Mouse (Mus musculus) midbrain, postnatal 0 days (tissue): ENCODE measurements around the gene Cldn13. TPM values are rescaled to one million over a fixed set of nuclear protein-coding genes. Genes with fewer than 3 reads are reported as not detected.
A peak's percentile ranks its signal among the peaks of the same experiment; 100 is the strongest.

Source experiments
- ATAC-seq: fragments of 200-750 bp; cut with Nextera tagmentation; 2 replicates; pipeline ENCODE4 v1.8.0; 2017; ENCODE audit warnings: moderate number of reproducible peaks, mild to moderate bottlenecking, moderate TSS enrichment, moderate library complexity; ENCODE audit not compliant: low FRiP score
- DNase-seq: peaks from one replicate; pipeline ENCODE4 v3.0.0-alpha.2; 2015; ENCODE audit warnings: low spot score
- H3K27ac ChIP-seq: fragments of 300-500 bp; sonication (generic); 2 replicates; pipeline ENCODE4 v1.5.1; 2014; ENCODE audit warnings: low read depth, mild to moderate bottlenecking, low read length, mixed read lengths
- H3K27me3 ChIP-seq: fragments of 300-500 bp; sonication (generic); 2 replicates; pipeline ENCODE4 v1.6.1; 2014; ENCODE audit warnings: low read length, control low read depth, mixed read lengths; ENCODE audit not compliant: insufficient read depth
- H3K36me3 ChIP-seq: fragments of 300-500 bp; sonication (generic); 2 replicates; pipeline ENCODE4 v1.6.1; 2014; ENCODE audit warnings: low read length, control low read depth, mixed read lengths; ENCODE audit not compliant: insufficient read depth
- H3K4me1 ChIP-seq: fragments of 300-500 bp; sonication (generic); 2 replicates; pipeline ENCODE4 v1.6.1; 2014; ENCODE audit warnings: mild to moderate bottlenecking, control low read depth, antibody characterized with exemption, low read length, mixed read lengths; ENCODE audit not compliant: insufficient read depth
- H3K4me2 ChIP-seq: fragments of 300-500 bp; sonication (generic); 2 replicates; pipeline ENCODE4 v1.6.1; 2014; ENCODE audit warnings: low read depth, mild to moderate bottlenecking, low read length, mixed read lengths; ENCODE audit not compliant: poor library complexity, severe bottlenecking
- H3K4me3 ChIP-seq: fragments of 300-500 bp; sonication (generic); 2 replicates; pipeline ENCODE4 v1.5.1; 2014; ENCODE audit warnings: low read depth, mild to moderate bottlenecking, low read length, moderate library complexity
- H3K9ac ChIP-seq: fragments of 300-500 bp; sonication (generic); replicated peaks from 2 replicates; pipeline ENCODE4 v1.6.1; 2014; ENCODE audit warnings: mild to moderate bottlenecking, low read length, moderate library complexity, mixed read lengths; ENCODE audit not compliant: poor library complexity, severe bottlenecking
- H3K9me3 ChIP-seq: fragments of 300-500 bp; sonication (generic); 2 replicates; pipeline ENCODE4 v1.6.1; 2016; ENCODE audit warnings: low read length, control low read depth
- CTCF ChIP-seq: IDR thresholded peaks from 2 replicates; pipeline ENCODE4 v1.5.1; 2016; ENCODE audit warnings: antibody characterized with exemption, mild to moderate bottlenecking
- WGBS: fragments of 180-500 bp; shearing (Covaris S2); extraction: QIAGEN DNeasy Blood & Tissue Kit; methylation state at CpG from one replicate; pipeline ENCODE4 v1.1.7; 2014; 5-methylcytosine and 5-hydroxymethylcytosine counted together
- polyA plus RNA-seq: library from polyadenylated mRNA; unstranded; fragments of >200 nt; fragmentation: Nextera tagmentation; extraction: Ambion mirVana; gene quantifications from 2 replicates; pipeline ENCODE4 v1.2.1, GENCODE M21; 2015
- total RNA-seq: library from RNA; depleted of rRNA; stranded (reverse); fragments of >200 nt; gene quantifications from 2 replicates; pipeline ENCODE4 v1.2.3, GENCODE M21; 2014

The Cldn13 gene
- total and polyA plus RNA-seq, 2 experiments from 2014 or later: not detected

DNA sequence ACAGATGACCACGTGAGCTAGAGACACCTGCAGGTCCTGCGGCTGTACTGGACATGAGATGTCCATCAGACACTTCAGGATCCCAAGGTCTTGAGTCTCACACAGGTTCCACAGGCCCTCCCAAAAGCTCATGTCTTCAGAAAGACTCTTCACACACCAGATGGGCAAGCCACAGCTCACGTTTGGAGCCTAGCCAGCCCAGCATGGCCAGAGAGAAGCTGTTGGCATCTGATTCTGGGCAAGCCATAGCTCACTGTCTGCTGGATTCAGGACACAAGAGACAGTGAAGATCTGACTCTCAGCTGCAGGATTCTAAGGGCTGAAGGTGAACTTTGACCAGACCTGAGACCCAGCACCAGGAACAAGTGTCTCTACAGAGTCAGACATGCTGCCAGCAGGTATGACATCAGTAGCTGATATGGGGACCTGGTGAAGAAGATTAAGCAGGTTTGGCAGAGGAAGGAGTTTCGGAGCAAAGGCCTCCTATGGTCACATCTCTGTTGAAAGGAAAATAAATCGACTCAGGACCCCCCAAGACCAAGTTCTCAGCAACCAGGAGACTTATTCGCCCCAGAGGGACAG lies 4.9 kb upstream of the Cldn13 start:
- peak; percentile 63 for DNase-seq
- H3K4me3 ChIP-seq: no peak overlapping the region
- H3K27me3 ChIP-seq: no peaks in the 10 kb centered on the region
- H3K9me3 ChIP-seq: no peaks in the 10 kb centered on the region
- 77% methylated on average over 6 of the region's 6 CpGs for WGBS
- no peak for ATAC-seq
- no peaks in the 10 kb centered on the region for H3K36me3 ChIP-seq
- no peak overlapping the region for H3K4me2 ChIP-seq
- H3K27ac ChIP-seq: no peak overlapping the region
- no peaks in the 10 kb centered on the region for H3K4me1 ChIP-seq
- no peak for TF ChIP-seq CTCF
- H3K9ac ChIP-seq: no peak overlapping the region

DNA sequence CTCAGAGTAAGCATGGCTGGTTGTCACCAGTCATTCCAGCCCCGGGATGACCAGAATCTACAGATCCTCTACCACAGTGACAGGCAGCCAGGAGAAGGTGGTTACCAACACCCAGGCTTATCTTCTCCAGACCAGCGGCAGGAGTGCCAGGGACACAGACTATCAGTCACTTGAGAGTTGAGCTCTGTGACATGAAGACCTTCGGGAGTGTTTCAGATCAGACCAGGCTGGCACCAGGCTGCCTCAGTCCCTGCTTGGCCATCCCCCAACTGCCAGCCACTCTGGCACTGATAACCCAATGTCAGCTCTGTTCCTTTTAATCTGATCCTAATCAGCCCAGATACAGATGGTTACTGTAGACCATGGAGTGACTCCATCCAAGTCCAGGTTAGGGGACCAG lies 3.8 kb upstream of the Cldn13 start:
- no peak for ATAC-seq
- Histone ChIP-seq H3K9me3 (no peaks in the 10 kb centered on the region), H3K27me3 (no peaks in the 10 kb centered on the region), H3K4me1 (no peaks in the 10 kb centered on the region), H3K27ac (no peak overlapping the region), H3K36me3 (no peaks in the 10 kb centered on the region), H3K4me2 (no peak overlapping the region), H3K9ac (no peak overlapping the region), H3K4me3 (no peak overlapping the region)
- no peak for DNase-seq
- TF ChIP-seq CTCF: no peak
- 93% methylated on average over 3 of the region's 3 CpGs for WGBS

DNA sequence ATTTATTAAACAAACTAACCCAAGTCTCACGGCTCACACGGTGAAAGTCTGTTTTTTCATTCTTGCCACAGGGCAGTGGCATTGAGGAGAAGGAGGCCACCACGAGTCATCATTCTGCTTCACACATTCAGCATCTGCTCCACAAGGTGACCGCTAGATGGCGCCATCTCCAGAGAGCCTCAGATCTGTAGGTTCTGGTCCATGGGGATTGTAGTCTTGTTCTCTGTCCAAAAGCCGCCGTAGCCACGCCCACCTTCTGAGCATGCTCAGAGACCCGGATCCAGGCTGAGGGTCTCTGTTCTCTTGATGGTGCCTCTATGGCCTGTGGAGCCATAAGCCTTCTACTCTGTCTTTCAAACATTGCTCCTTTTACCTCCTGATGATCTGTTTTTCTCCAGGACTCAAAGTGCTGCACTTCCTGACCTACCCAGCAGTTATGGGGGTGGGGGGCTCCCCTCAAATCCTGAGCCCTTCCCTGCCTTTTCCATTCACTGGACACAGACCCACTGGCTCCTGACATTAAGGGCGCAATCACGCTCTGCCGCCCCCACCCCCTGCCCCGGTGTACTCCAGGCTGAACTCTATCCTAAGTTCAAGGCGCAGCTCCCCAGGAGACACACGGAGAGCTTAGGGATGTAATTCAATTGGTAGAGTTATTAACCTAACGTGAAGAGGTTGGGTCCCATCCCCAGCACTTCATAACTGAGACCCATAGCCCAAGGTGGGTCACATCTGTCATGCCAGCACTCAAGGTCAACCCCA lies 2.9 kb upstream of the Cldn13 start:
- WGBS: 51% methylated on average over 16 of the region's 16 CpGs
- peak; percentile 79 for DNase-seq
- Histone ChIP-seq H3K9me3 (no peaks in the 10 kb centered on the region), H3K4me1 (no peaks in the 10 kb centered on the region), H3K27me3 (no peaks in the 10 kb centered on the region), H3K4me3 (no peak overlapping the region), H3K4me2 (no peak overlapping the region), H3K36me3 (no peaks in the 10 kb centered on the region), H3K9ac (no peak overlapping the region), H3K27ac (no peak overlapping the region)
- no peak for ATAC-seq
- peak; percentile 65 for TF ChIP-seq CTCF

DNA sequence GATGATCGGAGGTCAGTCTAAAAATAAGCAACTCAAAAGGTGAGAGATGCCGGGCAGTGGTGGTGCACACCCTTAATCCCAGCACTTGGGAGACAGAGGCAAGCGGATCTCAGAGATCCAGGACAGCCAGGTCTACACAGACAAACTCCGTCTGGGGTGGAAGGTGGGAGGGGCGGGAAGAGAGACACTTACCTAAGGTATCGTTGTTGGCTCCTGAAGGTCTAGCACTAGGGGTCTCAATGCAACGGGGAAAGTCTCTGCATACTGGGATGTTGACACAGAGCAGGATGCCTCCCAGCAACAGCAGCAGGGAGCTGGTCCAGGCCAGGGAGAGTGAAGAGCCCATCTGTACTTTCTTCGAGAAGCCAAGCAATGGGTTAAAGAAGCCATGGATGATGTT lies 816 bp downstream of the Cldn13 start:
- TF ChIP-seq CTCF: no peak
- Histone ChIP-seq H3K9me3 (no peaks in the 10 kb centered on the region), H3K4me2 (no peak overlapping the region), H3K4me1 (no peaks in the 10 kb centered on the region), H3K27me3 (no peaks in the 10 kb centered on the region), H3K9ac (no peak overlapping the region), H3K27ac (no peak overlapping the region), H3K36me3 (no peaks in the 10 kb centered on the region), H3K4me3 (no peak overlapping the region)
- DNase-seq (no peak), ATAC-seq (no peak)
- WGBS: 88% methylated on average over 8 of the region's 8 CpGs

DNA sequence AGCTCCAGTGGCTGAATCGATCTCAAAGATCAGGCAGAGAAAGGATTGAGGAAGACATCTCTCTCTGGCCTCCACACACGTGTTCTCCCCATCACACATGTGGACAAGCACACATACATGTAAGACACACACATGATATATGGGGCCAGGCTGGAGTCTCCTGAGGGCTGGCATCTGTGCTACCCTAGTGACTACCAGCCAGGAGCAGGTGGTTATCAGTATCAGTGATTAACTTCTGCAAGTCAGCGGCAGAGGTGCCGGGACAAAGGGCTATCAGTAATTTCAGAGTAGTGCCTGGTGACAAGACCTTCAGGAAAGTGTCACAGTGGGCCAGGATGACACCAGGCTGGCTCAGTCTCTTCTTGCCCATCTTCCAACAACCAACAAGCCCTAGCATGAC lies 1.6 kb downstream of the Cldn13 start:
- no peak for TF ChIP-seq CTCF

DNA sequence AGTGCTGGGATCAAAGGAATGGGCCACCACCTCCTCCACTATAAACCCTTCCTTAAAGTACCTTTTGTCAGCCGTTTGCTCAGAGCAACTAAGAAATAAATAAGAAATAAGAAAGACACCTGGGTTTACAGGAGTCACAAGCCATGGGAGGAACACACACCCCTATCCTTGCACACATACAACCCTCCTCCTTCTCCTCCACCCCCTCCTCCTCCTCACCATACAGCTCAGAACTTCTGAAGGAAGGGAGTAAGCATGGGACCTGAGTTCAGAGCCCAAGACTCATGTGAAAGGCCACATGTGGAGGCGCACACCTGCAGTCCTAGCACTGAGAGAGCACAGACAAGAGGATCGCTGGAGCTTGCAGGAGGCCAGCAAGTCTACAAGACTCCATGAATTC lies 2.0 kb downstream of the Cldn13 start:
- ATAC-seq (no peak), DNase-seq (no peak)
- TF ChIP-seq CTCF: no peak
- Histone ChIP-seq H3K4me3 (no peak overlapping the region), H3K9me3 (no peaks in the 10 kb centered on the region), H3K27ac (no peak overlapping the region), H3K4me1 (no peaks in the 10 kb centered on the region), H3K4me2 (no peak overlapping the region), H3K9ac (no peak overlapping the region), H3K36me3 (no peaks in the 10 kb centered on the region), H3K27me3 (no peaks in the 10 kb centered on the region)
- 78% methylated on average over 3 of the region's 3 CpGs for WGBS

More for the DNA sequence above, 1.6 kb downstream of the Cldn13 start:
- Histone ChIP-seq H3K4me2 (no peak overlapping the region), H3K27me3 (no peaks in the 10 kb centered on the region), H3K9ac (no peak overlapping the region), H3K36me3 (no peaks in the 10 kb centered on the region), H3K4me3 (no peak overlapping the region), H3K27ac (no peak overlapping the region), H3K9me3 (no peaks in the 10 kb centered on the region), H3K4me1 (no peaks in the 10 kb centered on the region)
- no peak for ATAC-seq
- no peak for DNase-seq
- WGBS: 77% methylated on average over 4 of the region's 4 CpGs
